Comparison of ENCODE assay signal across 20 mouse cellular contexts in genomic region chr2:76899886-76900285, GRCm38 (mm10).
"Had no signal": no experiment of that assay in that cellular context is flagged by ENCODE, and none has a peak within 500 bp of the region (broad histone marks: within the 10 kb centered on the region; RNA-seq: fewer than 3 reads in every experiment).

No protein-coding gene starts in this region.

- H3K4me2 ChIP-seq: lung, embryonic 15.5 days; midbrain, embryonic 11.5 days; midbrain, embryonic 13.5 days; midbrain, embryonic 15.5 days; neural tube, embryonic 13.5 days; neural tube, embryonic 15.5 days had no signal

- H3K9me3 ChIP-seq: lung, embryonic 15.5 days; midbrain, embryonic 15.5 days; neural tube, embryonic 13.5 days; neural tube, embryonic 15.5 days had no signal

- H3K36me3 ChIP-seq: lung, embryonic 15.5 days; midbrain, embryonic 13.5 days; midbrain, embryonic 15.5 days; neural tube, embryonic 13.5 days; neural tube, embryonic 15.5 days had no signal

- H3K4me3 ChIP-seq: lung, embryonic 15.5 days; megakaryocyte, embryonic 14.5 days; midbrain, embryonic 13.5 days; midbrain, embryonic 15.5 days; neural tube, embryonic 13.5 days; neural tube, embryonic 15.5 days had no signal

- DNase-seq: lung, adult 2 months; lung, postnatal 14 days; lung, postnatal 36 days; retina, postnatal 1 day; right cerebral cortex, adult 18-20 months; right cerebral cortex, postnatal 25 days; right cerebral cortex, postnatal 4 days; spleen, adult 18-20 months; thymus, adult 18-20 months; thymus, postnatal 14 days; thymus, postnatal 36 days had no signal

- H3K27me3 ChIP-seq: lung, embryonic 15.5 days; megakaryocyte, embryonic 14.5 days; midbrain, embryonic 13.5 days; midbrain, embryonic 15.5 days; neural tube, embryonic 13.5 days; neural tube, embryonic 15.5 days had no signal

- H3K27ac ChIP-seq: lung, embryonic 15.5 days; macrophage; midbrain, embryonic 13.5 days; midbrain, embryonic 15.5 days; neural tube, embryonic 13.5 days; neural tube, embryonic 15.5 days had no signal

- ATAC-seq: lung, postnatal 0 days; midbrain, embryonic 13.5 days; midbrain, embryonic 15.5 days had no signal

- H3K9ac ChIP-seq: lung, embryonic 15.5 days; midbrain, embryonic 13.5 days; midbrain, embryonic 15.5 days; neural tube, embryonic 13.5 days; neural tube, embryonic 15.5 days had no signal

- H3K4me1 ChIP-seq: lung, embryonic 15.5 days; megakaryocyte, embryonic 14.5 days; midbrain, embryonic 13.5 days; midbrain, embryonic 15.5 days; neural tube, embryonic 13.5 days; neural tube, embryonic 15.5 days had no signal
